Mouse (Mus musculus) lung, embryonic 16.5 days (tissue): ENCODE data around the gene Rrp9. TPM values are rescaled to one million over a fixed set of nuclear protein-coding genes. Genes with fewer than 3 reads are reported as not detected.

Experiments
- ATAC-seq: fragments of 200-750 bp; cut with Nextera tagmentation; 2 replicates; pipeline ENCODE4 v1.8.0; 2017; ENCODE audit warnings: low read depth, mild to moderate bottlenecking, moderate library complexity
- H3K27ac ChIP-seq: fragments of 300-500 bp; sonication (generic); 2 replicates; pipeline ENCODE4 v1.5.1; 2014; ENCODE audit warnings: mild to moderate bottlenecking, control low read depth, low read length
- H3K27me3 ChIP-seq: fragments of 300-500 bp; sonication (generic); 2 replicates; pipeline ENCODE4 v1.6.1; 2014; ENCODE audit warnings: low read depth, low read length, mixed read lengths; ENCODE audit not compliant: control insufficient read depth, insufficient read depth
- H3K36me3 ChIP-seq: fragments of 300-500 bp; sonication (generic); 2 replicates; pipeline ENCODE4 v1.6.1; 2014; ENCODE audit warnings: low read length; ENCODE audit not compliant: control insufficient read depth, insufficient read depth
- H3K4me1 ChIP-seq: fragments of 300-500 bp; sonication (generic); replicated peaks from 2 replicates; pipeline ENCODE4 v1.6.1; 2014; ENCODE audit warnings: low read length, mixed read lengths; ENCODE audit not compliant: control insufficient read depth, insufficient read depth
- H3K4me2 ChIP-seq: fragments of 300-500 bp; sonication (generic); 2 replicates; pipeline ENCODE4 v1.6.1; 2014; ENCODE audit warnings: low read depth, low read length, control low read depth
- H3K4me3 ChIP-seq: fragments of 300-500 bp; sonication (generic); 2 replicates; pipeline ENCODE4 v1.5.1; 2014; ENCODE audit warnings: mild to moderate bottlenecking, low read length, control low read depth
- H3K9ac ChIP-seq: fragments of 300-500 bp; sonication (generic); 2 replicates; pipeline ENCODE4 v1.6.1; 2014; ENCODE audit warnings: low read length, control low read depth
- H3K9me3 ChIP-seq: fragments of 300-500 bp; sonication (generic); 2 replicates; pipeline ENCODE4 v1.6.1; 2016; ENCODE audit warnings: low read length; ENCODE audit not compliant: control insufficient read depth
- WGBS: fragments of 180-500 bp; shearing (Covaris S2); extraction: QIAGEN DNeasy Blood & Tissue Kit; methylation state at CpG from one replicate; pipeline ENCODE4 v1.1.7; 2014; 5-methylcytosine and 5-hydroxymethylcytosine counted together
- polyA plus RNA-seq: library from polyadenylated mRNA; unstranded; fragments of >200 nt; fragmentation: Nextera tagmentation; extraction: Ambion mirVana; gene quantifications from 2 replicates; pipeline ENCODE4 v1.2.1, GENCODE M21; 2015

The Rrp9 gene
- polyA plus RNA-seq, 1 experiment from 2014 or later = 39.8 TPM

- Histone ChIP-seq H3K4me1 (peaks cover 40% of the 10 kb centered on the region), H3K9ac (peak overlapping the region; percentile 58), H3K27me3 (no peaks in the 10 kb centered on the region), H3K4me3 (peak overlapping the region; percentile 83), H3K36me3 (peaks cover 4% of the 10 kb centered on the region; the same call in 1 of the 2 replicates), H3K27ac (peak overlapping the region; percentile 86), H3K9me3 (no peaks in the 10 kb centered on the region), H3K4me2 (peak overlapping the region; percentile 50)
- 23% methylated on average over 16 of the region's 16 CpGs for WGBS
- ATAC-seq = peak; percentile 54
Measured at GRCm38 (mm10) chr9:106476002-106476923, 500 bp downstream of the Rrp9 start.

GRCm38 (mm10) chr9:106476924-106477484 is 1.2 kb downstream of the Rrp9 start, which contains the start of gene Parp3:
Gene Parp3, minus strand, starts transcription at chr9:106476949.
- Histone ChIP-seq H3K9ac (peak within 1 kb of the TSS; percentile 72), H3K4me3 (peak within 1 kb of the TSS; percentile 83), H3K27ac (peak within 1 kb of the TSS; percentile 86), H3K27me3 (no peaks in the 10 kb centered on the region), H3K36me3 (peaks cover 4% of the 10 kb centered on the region; the same call in 1 of the 2 replicates), H3K9me3 (no peaks in the 10 kb centered on the region), H3K4me1 (peaks cover 35% of the 10 kb centered on the region), H3K4me2 (peak within 1 kb of the TSS; percentile 91)
- WGBS = under 1% methylated on average over 41 of the region's 41 CpGs
- ATAC-seq = peak; percentile 97

- no peak for ATAC-seq
- 1% methylated on average over 16 of the region's 16 CpGs for WGBS
- peaks cover 34% of the 10 kb centered on the region for H3K4me1 ChIP-seq
- no peaks in the 10 kb centered on the region for H3K27me3 ChIP-seq
- H3K4me2 ChIP-seq = peak overlapping the region; percentile 91
- H3K9me3 ChIP-seq = no peaks in the 10 kb centered on the region
- peak overlapping the region; percentile 72 for H3K9ac ChIP-seq
- H3K4me3 ChIP-seq = peak overlapping the region; percentile 83
- no peak overlapping the region for H3K27ac ChIP-seq
- peaks cover 4% of the 10 kb centered on the region; the same call in 1 of the 2 replicates for H3K36me3 ChIP-seq
Measured at GRCm38 (mm10) chr9:106477649-106478048, 1.9 kb downstream of the Rrp9 start.

- H3K4me2 ChIP-seq = peak overlapping the region; percentile 91
- no peaks in the 10 kb centered on the region for H3K27me3 ChIP-seq
- H3K4me3 ChIP-seq = peak overlapping the region; percentile 83
- no peak for ATAC-seq
- H3K27ac ChIP-seq = no peak overlapping the region
- H3K36me3 ChIP-seq = peaks cover 7% of the 10 kb centered on the region
- H3K4me1 ChIP-seq = peaks cover 34% of the 10 kb centered on the region
- peak overlapping the region; percentile 72; the same call in 1 of the 2 replicates for H3K9ac ChIP-seq
- H3K9me3 ChIP-seq = no peaks in the 10 kb centered on the region
- 77% methylated on average over 9 of the region's 9 CpGs for WGBS
Measured at GRCm38 (mm10) chr9:106478101-106478500, 2.3 kb downstream of the Rrp9 start.

GRCm38 (mm10) chr9:106480541-106480940 is 4.8 kb downstream of the Rrp9 start:
- WGBS = 89% methylated on average over 7 of the region's 7 CpGs
- no peaks in the 10 kb centered on the region for H3K27me3 ChIP-seq
- no peak overlapping the region for H3K4me3 ChIP-seq
- no peak overlapping the region for H3K9ac ChIP-seq
- no peaks in the 10 kb centered on the region for H3K9me3 ChIP-seq
- H3K4me1 ChIP-seq = peaks cover 19% of the 10 kb centered on the region
- no peak overlapping the region for H3K4me2 ChIP-seq
- ATAC-seq = no peak
- H3K27ac ChIP-seq = no peak overlapping the region
- peaks cover 13% of the 10 kb centered on the region for H3K36me3 ChIP-seq

- peaks cover 14% of the 10 kb centered on the region for H3K36me3 ChIP-seq
- H3K4me1 ChIP-seq = peaks cover 13% of the 10 kb centered on the region
- no peaks in the 10 kb centered on the region for H3K27me3 ChIP-seq
- no peak overlapping the region for H3K27ac ChIP-seq
- H3K9me3 ChIP-seq = no peaks in the 10 kb centered on the region
- ATAC-seq = no peak
- WGBS = 91% methylated on average over 15 of the region's 15 CpGs
- no peak overlapping the region for H3K9ac ChIP-seq
- no peak overlapping the region for H3K4me3 ChIP-seq
- no peak overlapping the region for H3K4me2 ChIP-seq
Measured at GRCm38 (mm10) chr9:106481075-106481474, 5.3 kb downstream of the Rrp9 start.

- Histone ChIP-seq H3K4me3 (no peak overlapping the region), H3K36me3 (peaks cover 17% of the 10 kb centered on the region), H3K27me3 (no peaks in the 10 kb centered on the region), H3K4me1 (peaks cover 7% of the 10 kb centered on the region), H3K27ac (no peak overlapping the region), H3K9me3 (no peaks in the 10 kb centered on the region), H3K4me2 (no peak overlapping the region), H3K9ac (no peak overlapping the region)
- ATAC-seq = no peak
- 88% methylated on average over 13 of the region's 13 CpGs for WGBS
Measured at GRCm38 (mm10) chr9:106481676-106482075, 5.9 kb downstream of the Rrp9 start.

GRCm38 (mm10) chr9:106482578-106483115 is 6.9 kb downstream of the Rrp9 start:
- no peaks in the 10 kb centered on the region for H3K27me3 ChIP-seq
- no peak for ATAC-seq
- H3K4me2 ChIP-seq = no peak overlapping the region
- H3K9me3 ChIP-seq = no peaks in the 10 kb centered on the region
- H3K27ac ChIP-seq = no peak overlapping the region
- H3K4me3 ChIP-seq = no peak overlapping the region
- H3K36me3 ChIP-seq = peaks cover 17% of the 10 kb centered on the region
- peaks cover 7% of the 10 kb centered on the region for H3K4me1 ChIP-seq
- WGBS = 86% methylated on average over 17 of the region's 17 CpGs
- H3K9ac ChIP-seq = no peak overlapping the region

GRCm38 (mm10) chr9:106483136-106483535 is 7.4 kb downstream of the Rrp9 start:
- H3K27me3 ChIP-seq = no peaks in the 10 kb centered on the region
- ATAC-seq = no peak
- peaks cover 17% of the 10 kb centered on the region for H3K36me3 ChIP-seq
- H3K9me3 ChIP-seq = no peaks in the 10 kb centered on the region
- no peak overlapping the region for H3K27ac ChIP-seq
- H3K4me1 ChIP-seq = peaks cover 3% of the 10 kb centered on the region
- 96% methylated on average over 10 of the region's 10 CpGs for WGBS
- no peak overlapping the region for H3K9ac ChIP-seq
- no peak overlapping the region for H3K4me3 ChIP-seq
- H3K4me2 ChIP-seq = no peak overlapping the region
